In the genomic region with DNA sequence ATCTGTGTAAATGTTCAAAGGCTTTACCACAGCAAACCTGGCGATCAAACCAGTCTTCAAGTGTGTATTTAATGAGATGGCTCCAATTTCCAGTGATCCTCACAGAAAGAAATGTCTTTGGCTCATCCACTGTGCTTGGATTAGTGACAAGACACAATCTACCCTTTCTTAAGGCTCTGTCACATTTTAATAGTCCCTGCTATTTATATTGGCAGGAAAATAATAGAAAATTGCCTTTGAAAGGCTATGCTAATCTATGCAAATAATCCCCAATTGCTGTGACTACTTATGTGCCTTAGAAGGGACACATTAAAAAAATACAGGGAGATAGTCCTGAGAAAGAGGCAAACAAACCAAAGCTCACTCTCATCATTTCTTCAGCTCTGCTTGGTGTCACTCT, we compare ENCODE assay signal across 23 mouse cellular contexts.
"Had no signal": no experiment of that assay in that cellular context is flagged by ENCODE, and none has a peak within 500 bp of the region (broad histone marks: within the 10 kb centered on the region; RNA-seq: fewer than 3 reads in every experiment).

No protein-coding gene starts in this region.

- H3K27me3 ChIP-seq: limb, embryonic 13.5 days; liver, embryonic 12.5 days; liver, embryonic 15.5 days; lung, embryonic 15.5 days; neural tube, embryonic 13.5 days; stomach, embryonic 15.5 days had no signal

- H3K9me3 ChIP-seq: limb, embryonic 10.5 days; limb, embryonic 13.5 days; liver, embryonic 12.5 days; liver, embryonic 15.5 days; lung, embryonic 15.5 days; neural tube, embryonic 13.5 days; stomach, embryonic 15.5 days had no signal

- DNase-seq: kidney, adult 2 months; kidney, postnatal 25 days; layer of hippocampus, adult 9-11 months; liver; lung, adult 18-20 months; lung, postnatal 10 days; retina, postnatal 1 day; right cerebral cortex, postnatal 25 days; spleen, adult 18-20 months; thymus, adult 18-20 months; thymus, postnatal 36 days had no signal

- ATAC-seq: liver, embryonic 12.5 days; midbrain, embryonic 16.5 days had no signal

- H3K27ac ChIP-seq: kidney, postnatal 0 days; layer of hippocampus, adult 2 months; limb, embryonic 10.5 days; limb, embryonic 13.5 days; liver, embryonic 12.5 days; liver, embryonic 15.5 days; lung, embryonic 15.5 days; macrophage; neural tube, embryonic 13.5 days; stomach, embryonic 15.5 days had no signal

- H3K4me1 ChIP-seq: limb, embryonic 13.5 days; liver, embryonic 12.5 days; liver, embryonic 15.5 days; lung, embryonic 15.5 days; stomach, embryonic 15.5 days had no signal

- H3K4me3 ChIP-seq: layer of hippocampus, adult 2 months; limb, embryonic 10.5 days; limb, embryonic 13.5 days; liver, embryonic 12.5 days; liver, embryonic 15.5 days; lung, embryonic 15.5 days; myocyte; neural tube, embryonic 13.5 days; stomach, embryonic 15.5 days had no signal

- H3K9ac ChIP-seq: limb, embryonic 13.5 days; liver, embryonic 12.5 days; liver, embryonic 15.5 days; lung, embryonic 15.5 days; neural tube, embryonic 13.5 days; stomach, embryonic 15.5 days had no signal

- H3K4me2 ChIP-seq: limb, embryonic 13.5 days; liver, embryonic 12.5 days; liver, embryonic 15.5 days; lung, embryonic 15.5 days; neural tube, embryonic 13.5 days; stomach, embryonic 15.5 days had no signal

- H3K36me3 ChIP-seq: limb, embryonic 10.5 days; limb, embryonic 13.5 days; liver, embryonic 12.5 days; liver, embryonic 15.5 days; lung, embryonic 15.5 days; neural tube, embryonic 13.5 days; stomach, embryonic 15.5 days had no signal
